Mouse (Mus musculus) left cerebral cortex, adult 2 months (tissue): Measurements from ENCODE around the gene Fgfr2. TPM values are rescaled to one million over a fixed set of nuclear protein-coding genes. Genes with fewer than 3 reads are reported as not detected.

Experiments used
- DNase-seq, 2 experiments: peaks; one replicate each; pipeline ENCODE4 v3.0.0; 2021 to 2022; ENCODE audit warnings: low spot score in 2 of 2, mixed read lengths in 1 of 2; ENCODE audit errors: extremely low spot score in 1 of 2
- H3K27ac ChIP-seq: fragments of 200-600 bp; 2 replicates; pipeline ENCODE4 v1.8.1; 2022
- H3K4me3 ChIP-seq: fragments of 200-600 bp; 2 replicates; pipeline ENCODE4 v1.8.1; 2022
- CTCF ChIP-seq: fragments of 200-600 bp; IDR thresholded peaks from 2 replicates; pipeline ENCODE4 v1.8.1; 2022; ENCODE audit warnings: antibody characterized with exemption, mild to moderate bottlenecking, moderate library complexity
- intact Hi-C: fragments of 180-260 bp; cut with DNase I; formaldehyde crosslinking; loops from one replicate; pipeline ENCODE4 v1.15.1; 2025
- total RNA-seq, 2 experiments: library from RNA; stranded (reverse); gene quantifications; 2 replicates each; pipeline ENCODE4 v1.2.3; 2021

Gene Fgfr2
- total RNA-seq, 2 experiments from 2014 or later, result 47.3 to 47.4 TPM

DNA sequence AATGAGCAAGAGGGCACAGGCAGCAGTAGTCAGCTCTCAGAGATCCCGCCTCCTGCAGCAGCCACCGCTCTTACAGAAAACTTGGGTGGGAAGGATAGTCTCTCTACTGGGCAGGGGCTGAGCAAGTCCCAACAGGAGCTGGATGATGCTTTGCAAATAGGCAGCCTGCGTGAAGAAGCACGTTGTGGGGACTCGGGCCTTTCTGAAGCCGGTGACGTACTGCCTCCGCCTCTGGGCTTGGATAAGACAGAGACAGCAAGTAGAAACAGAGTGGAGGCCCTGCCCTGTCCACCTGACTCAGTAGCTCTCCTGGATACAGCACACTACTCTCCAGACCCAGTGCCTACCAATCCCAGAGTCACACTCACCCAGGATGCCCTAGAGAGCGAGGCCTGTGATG is 2498.9 kb downstream of the Fgfr2 start:
- DNase-seq, result no peak
- Histone ChIP-seq H3K4me3 (no peak overlapping the region), H3K27ac (no peak overlapping the region)
- intact Hi-C loops, result no loop called here
- no peak for TF ChIP-seq CTCF

DNA sequence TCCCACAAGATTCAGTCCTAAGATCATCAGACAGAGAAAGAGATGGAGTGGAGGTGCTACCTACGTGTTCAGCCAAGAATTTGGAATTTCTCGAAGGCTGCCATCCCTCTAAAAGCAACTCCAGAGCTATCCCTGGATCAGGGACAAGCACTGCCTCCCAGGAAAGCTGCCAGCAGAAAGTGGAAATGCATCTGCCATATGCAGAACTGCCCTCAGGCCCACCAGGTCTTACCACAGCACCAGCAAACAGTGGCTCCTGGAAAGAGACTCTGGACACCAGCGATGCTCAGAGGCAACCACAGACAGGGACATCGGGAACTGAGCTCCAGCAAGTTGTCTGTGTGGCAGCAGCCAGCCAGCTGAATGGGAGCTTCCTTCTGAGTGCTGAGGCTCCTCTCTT is 2500.8 kb downstream of the Fgfr2 start:
- intact Hi-C loops, result no loop called here
- DNase-seq, result no peak

DNA sequence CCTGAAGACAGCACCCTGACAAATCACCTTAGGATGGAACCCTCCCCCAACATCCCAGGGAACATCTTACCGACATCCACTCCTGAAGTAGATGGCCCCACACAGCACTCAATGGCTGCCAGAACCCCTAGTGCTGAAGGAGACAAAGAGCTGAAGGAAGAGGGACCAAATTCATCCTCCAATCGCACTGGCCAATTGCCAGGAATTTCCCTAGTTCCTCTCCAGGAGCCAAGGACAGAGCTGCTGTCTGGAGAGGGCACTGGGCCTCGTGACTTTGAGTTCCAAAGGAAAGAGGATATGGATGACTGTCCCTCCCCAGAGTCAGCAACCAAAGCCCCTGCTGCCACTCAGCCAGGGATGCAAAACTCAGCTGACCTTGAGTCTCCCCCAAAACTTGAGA is 2501.2 kb downstream of the Fgfr2 start:
- no peak for DNase-seq
- TF ChIP-seq CTCF, result no peak
- no peak overlapping the region for H3K27ac ChIP-seq
- H3K4me3 ChIP-seq, result no peak overlapping the region
- intact Hi-C loops, result no loop called here

More for the DNA sequence above, 2500.8 kb downstream of the Fgfr2 start:
- H3K27ac ChIP-seq, result no peak overlapping the region
- no peak overlapping the region for H3K4me3 ChIP-seq
- TF ChIP-seq CTCF, result no peak

DNA sequence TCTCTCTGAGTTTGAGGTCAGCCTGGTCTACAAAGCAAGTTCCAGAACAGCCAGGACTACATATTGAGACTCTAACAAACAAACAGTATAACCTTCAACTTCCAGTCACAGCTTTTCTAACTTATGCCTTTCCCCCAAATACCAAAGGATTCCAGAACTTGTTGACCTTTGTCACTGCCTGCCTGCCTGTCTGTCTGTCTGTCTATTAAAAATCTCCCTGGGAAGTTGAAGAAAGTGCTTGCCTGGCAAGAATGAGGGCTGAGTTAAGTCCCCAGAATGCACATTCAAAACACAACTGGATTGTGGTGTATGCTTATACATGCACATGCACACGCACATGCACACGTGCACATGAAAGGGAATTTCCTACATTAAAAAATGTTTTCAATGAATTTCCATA is 2502.1 kb downstream of the Fgfr2 start:
- no peak for TF ChIP-seq CTCF
- DNase-seq, result no peak
- Histone ChIP-seq H3K4me3 (no peak overlapping the region), H3K27ac (no peak overlapping the region)
- intact Hi-C loops, result no loop called here

DNA sequence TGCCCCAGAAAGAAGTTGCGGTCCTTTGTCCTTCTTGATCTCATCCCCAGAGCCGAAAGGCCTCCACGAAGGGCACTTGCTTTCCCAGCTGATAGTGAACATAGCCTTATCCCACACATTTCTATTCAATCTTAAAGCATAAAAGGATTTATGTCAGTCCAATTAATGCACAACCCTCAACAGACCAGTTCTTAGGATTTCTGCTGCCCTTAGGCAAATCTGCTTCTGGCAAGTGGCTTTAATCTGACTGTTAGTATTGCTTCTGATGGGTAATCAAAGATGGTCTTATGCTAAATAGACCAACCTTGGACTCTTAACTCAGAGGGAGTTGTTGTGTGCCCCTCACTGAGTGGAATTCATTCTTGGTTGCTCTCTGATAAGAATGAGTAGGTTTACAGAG is 2505.6 kb downstream of the Fgfr2 start:
- DNase-seq, result no peak
- no peak for TF ChIP-seq CTCF
- Histone ChIP-seq H3K27ac (no peak overlapping the region), H3K4me3 (no peak overlapping the region)
- intact Hi-C loops, result no loop called here

DNA sequence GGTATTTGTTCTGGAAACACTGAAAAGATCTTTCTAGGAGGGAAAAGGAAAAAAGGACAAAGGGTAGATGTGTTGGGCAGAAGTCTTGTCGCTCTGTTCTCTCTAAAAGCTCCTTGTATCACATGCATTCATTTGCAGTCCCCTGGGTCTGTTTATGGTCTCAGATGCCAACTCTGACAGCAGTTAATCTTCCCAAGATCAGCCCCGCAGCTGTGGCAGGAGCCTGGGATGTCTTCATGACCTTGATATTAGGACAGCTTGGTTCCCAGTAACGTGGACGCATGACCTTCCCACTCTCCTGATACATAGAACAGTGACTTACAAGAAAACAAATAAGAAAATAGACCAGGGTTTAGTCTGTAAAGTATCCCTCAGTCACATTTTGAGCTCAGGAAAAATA is 2509.2 kb downstream of the Fgfr2 start:
- intact Hi-C loops, result no loop called here
- no peak overlapping the region for H3K4me3 ChIP-seq
- no peak for DNase-seq
- no peak for TF ChIP-seq CTCF
- H3K27ac ChIP-seq, result no peak overlapping the region

DNA sequence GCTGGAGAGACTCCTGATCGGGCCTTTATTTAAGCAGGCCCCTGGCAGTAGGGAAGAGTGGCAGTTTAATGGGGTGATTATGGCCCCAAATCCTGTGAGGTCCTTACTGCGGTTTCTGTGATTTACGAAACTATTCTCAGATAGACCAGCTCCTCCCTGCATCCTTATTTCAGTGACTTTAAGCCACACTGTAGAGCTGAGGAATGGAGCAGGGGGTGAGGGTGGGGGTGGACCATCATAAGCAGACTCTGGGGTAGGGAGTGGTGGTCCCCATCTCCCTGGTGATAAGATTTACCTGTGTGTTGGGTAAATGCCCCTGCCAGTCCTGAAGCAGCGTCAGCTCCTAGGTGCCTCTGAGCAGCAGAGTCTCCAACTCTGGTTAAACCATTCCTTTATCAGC is 2516.2 kb downstream of the Fgfr2 start:
- no peak overlapping the region for H3K27ac ChIP-seq
- DNase-seq, result no peak
- H3K4me3 ChIP-seq, result no peak overlapping the region
- no peak for TF ChIP-seq CTCF
- intact Hi-C loops, result no loop called here

DNA sequence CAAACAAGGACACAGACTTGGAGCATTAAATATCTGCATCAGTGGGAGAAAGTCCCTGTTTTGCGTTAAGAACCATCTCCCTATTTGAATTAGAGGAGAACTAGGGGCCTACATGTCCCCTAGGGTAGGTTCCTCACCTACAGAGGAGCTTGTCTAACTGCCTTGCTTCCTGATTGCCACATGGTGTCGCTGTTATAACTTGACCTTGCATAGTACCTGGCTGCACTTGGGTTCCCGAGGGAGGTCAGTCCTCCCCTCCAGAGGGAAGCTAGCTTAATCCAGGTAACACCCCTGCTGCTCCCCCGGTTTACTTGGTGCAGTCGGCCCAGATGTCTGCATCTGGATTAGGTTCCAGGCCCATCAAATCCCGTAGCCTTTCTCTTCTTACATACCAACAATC is 2518.0 kb downstream of the Fgfr2 start:
- no peak for DNase-seq
- peak; percentile 63 for TF ChIP-seq CTCF
- no peak overlapping the region for H3K27ac ChIP-seq
- no peak overlapping the region for H3K4me3 ChIP-seq
- intact Hi-C loops, result loop anchor here (2.0 kb wide), 1 partner anchor 58 kb away; no protein-coding TSS in a partner anchor

DNA sequence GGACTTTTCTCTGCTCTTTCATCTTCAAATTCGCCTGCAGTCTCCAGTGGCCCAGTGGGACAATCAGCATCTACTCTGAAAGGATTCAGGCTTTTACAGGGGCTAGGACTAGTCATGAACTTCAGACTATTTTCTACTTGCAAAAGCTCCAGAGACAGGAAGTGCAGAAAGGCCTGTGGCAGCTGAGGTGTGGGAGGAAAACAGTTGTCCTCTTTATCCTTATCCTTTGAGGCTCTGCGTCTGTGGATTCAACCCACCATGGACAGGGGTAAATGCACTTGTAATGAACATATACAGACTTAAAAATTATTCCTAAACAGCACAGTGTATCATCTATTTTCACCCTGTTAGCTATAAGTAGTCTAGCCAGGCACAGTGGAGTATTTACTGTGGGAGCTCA is 2518.8 kb downstream of the Fgfr2 start:
- DNase-seq, result peak in 1 of 2 experiments; percentile 44
- intact Hi-C loops, result loop anchor here (2.0 to 5.0 kb wide), 3 partner anchors 58 to 153 kb away; no protein-coding TSS in a partner anchor
- TF ChIP-seq CTCF, result no peak
- Histone ChIP-seq H3K4me3 (no peak overlapping the region), H3K27ac (peak overlapping the region; percentile 57; the same call in 1 of the 2 replicates)

DNA sequence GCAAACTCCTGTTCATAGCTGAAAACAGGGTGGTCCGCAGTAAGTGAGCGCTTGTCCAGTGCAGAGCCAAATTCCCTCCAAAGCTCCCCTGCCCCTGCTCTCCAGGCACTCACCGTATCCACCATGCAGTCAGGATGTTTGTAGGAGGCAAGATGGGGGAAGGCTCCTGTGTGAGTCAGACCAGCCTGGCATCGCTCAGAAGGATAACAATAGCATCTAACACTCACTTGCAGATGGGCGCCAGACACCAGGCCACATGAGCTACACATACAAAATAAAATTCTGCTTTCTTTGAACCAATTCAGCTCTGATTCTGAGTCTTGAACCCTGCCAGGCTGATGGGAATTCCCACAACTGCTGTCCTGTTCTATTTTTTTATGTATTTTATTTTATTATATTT is 2519.6 kb downstream of the Fgfr2 start:
- intact Hi-C loops, result loop anchor here (5.0 kb wide), 2 partner anchors 79 to 154 kb away; no protein-coding TSS in a partner anchor
- Histone ChIP-seq H3K4me3 (no peak overlapping the region), H3K27ac (no peak overlapping the region; the same call in 1 of the 2 replicates)
- peak; percentile 36 to 54 for DNase-seq
- no peak for TF ChIP-seq CTCF

DNA sequence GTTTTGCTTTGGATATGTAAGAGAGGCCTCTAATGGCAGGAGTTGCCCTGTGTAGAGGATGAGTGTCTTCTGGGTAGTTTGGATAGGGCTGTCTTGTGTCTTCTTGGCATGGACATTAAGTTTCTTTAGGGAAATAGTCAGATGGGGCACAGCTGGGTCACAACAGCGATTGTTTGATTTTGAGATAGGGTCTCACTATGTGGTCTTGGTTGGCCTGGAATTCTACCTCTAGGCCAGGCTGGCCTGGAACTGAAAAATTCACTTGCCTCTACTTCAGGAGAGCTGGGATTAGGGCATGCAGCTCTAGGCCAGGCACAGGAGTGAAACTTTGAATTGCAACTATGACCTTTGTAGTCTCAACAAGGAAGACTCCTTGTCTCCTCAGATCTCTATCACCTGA is 2520.3 kb downstream of the Fgfr2 start:
- DNase-seq, result no peak
- intact Hi-C loops, result loop anchor here (5.0 kb wide), 2 partner anchors 79 to 154 kb away; no protein-coding TSS in a partner anchor
- H3K27ac ChIP-seq, result no peak overlapping the region
- TF ChIP-seq CTCF, result no peak
- no peak overlapping the region for H3K4me3 ChIP-seq

DNA sequence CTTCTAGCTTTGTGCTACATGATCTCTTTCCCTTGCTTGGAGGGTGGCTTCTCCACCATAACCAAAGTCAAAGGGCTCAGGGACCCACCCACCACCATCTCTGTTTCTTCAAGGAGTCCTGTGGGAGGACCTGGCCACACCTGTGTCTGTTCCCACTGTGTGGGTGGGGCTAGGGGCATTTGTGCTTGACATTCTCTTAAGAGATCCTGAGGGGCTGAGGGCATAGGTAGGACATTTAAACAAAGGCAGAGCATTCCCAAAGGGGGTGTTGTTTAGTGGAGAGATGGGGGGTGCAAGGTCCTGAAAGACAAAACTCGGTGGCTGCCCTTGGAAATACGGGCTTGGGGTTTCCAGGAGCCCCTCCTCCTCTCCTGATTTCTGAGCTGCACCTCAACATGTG is 2522.6 kb downstream of the Fgfr2 start:
- intact Hi-C loops, result loop anchor here (5.0 kb wide), 2 partner anchors 82 to 157 kb away; no protein-coding TSS in a partner anchor
- TF ChIP-seq CTCF, result no peak
- DNase-seq, result no peak
- H3K27ac ChIP-seq, result no peak overlapping the region
- no peak overlapping the region for H3K4me3 ChIP-seq

DNA sequence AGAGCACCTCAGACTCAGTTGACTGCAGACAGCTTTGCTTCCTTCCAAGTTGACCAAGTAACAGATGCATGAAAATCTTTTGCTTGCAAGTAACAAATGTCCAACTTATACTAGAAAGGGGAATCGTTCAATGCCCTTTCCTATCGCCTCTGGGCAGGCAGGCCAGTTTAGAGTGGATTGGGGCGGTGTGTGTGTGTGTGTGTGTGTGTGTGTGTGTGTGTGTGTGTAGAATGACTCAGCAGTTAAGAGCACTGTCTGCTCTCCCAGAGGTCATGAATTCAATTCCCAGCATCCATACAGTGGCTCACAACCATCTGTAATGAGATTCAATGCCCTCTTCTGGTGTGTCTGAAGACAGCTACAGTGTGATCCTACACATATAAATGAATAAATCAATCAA is 2523.1 kb downstream of the Fgfr2 start:
- intact Hi-C loops, result loop anchor here (5.0 kb wide), 2 partner anchors 82 to 157 kb away; no protein-coding TSS in a partner anchor
- no peak overlapping the region for H3K4me3 ChIP-seq

More for the DNA sequence above, 2523.1 kb downstream of the Fgfr2 start:
- TF ChIP-seq CTCF, result no peak
- DNase-seq, result no peak
- no peak overlapping the region for H3K27ac ChIP-seq
